Mouse (Mus musculus) liver, embryonic 11.5 days (tissue): ENCODE measurements at regions not wholly inside any gene's neighbourhood (a gene's known extent, or its start where the extent isn't known, plus 50 kb on each side); places are given as distances from the start of the nearest gene placed in this dataset.

Experiments
- ATAC-seq: fragments of 200-750 bp; cut with Nextera tagmentation; replicated peaks from 2 replicates; pipeline ENCODE4 v1.8.0; 2017; ENCODE audit warnings: moderate number of reproducible peaks, mild to moderate bottlenecking, moderate TSS enrichment, moderate library complexity; ENCODE audit not compliant: low FRiP score
- DNase-seq: peaks from one replicate; pipeline ENCODE4 v3.0.0-alpha.2; 2017; ENCODE audit warnings: low spot score
- H3K27ac ChIP-seq: fragments of 300-500 bp; sonication (generic); 2 replicates; pipeline ENCODE4 v1.5.1; 2014; ENCODE audit warnings: mild to moderate bottlenecking, low read depth, low read length, control low read depth
- H3K27me3 ChIP-seq: fragments of 300-500 bp; sonication (generic); replicated peaks from 2 replicates; pipeline ENCODE4 v1.6.1; 2014; ENCODE audit warnings: low read length, mixed read lengths; ENCODE audit not compliant: control insufficient read depth, insufficient read depth
- H3K36me3 ChIP-seq: fragments of 300-500 bp; sonication (generic); 2 replicates; pipeline ENCODE4 v1.6.1; 2014; ENCODE audit warnings: mild to moderate bottlenecking, low read length, moderate library complexity, mixed read lengths; ENCODE audit not compliant: control insufficient read depth, insufficient read depth
- H3K4me1 ChIP-seq: fragments of 300-500 bp; sonication (generic); replicated peaks from 2 replicates; pipeline ENCODE4 v1.6.1; 2014; ENCODE audit warnings: low read length, mixed read lengths; ENCODE audit not compliant: control insufficient read depth, insufficient read depth
- H3K4me2 ChIP-seq: fragments of 300-500 bp; sonication (generic); 2 replicates; pipeline ENCODE4 v1.6.1; 2014; ENCODE audit warnings: mild to moderate bottlenecking, control low read depth, moderate library complexity
- H3K4me3 ChIP-seq: fragments of 300-500 bp; sonication (generic); 2 replicates; pipeline ENCODE4 v1.5.1; 2014; ENCODE audit warnings: low read depth, low read length, control low read depth
- H3K9ac ChIP-seq: fragments of 300-500 bp; sonication (generic); 2 replicates; pipeline ENCODE4 v1.6.1; 2014; ENCODE audit warnings: low read depth, low read length, control low read depth
- H3K9me3 ChIP-seq: fragments of 300-500 bp; sonication (generic); 2 replicates; pipeline ENCODE4 v1.6.1; 2016; ENCODE audit warnings: low read length, inconsistent platforms, mixed read lengths; ENCODE audit not compliant: control insufficient read depth
- WGBS: fragments of 180-500 bp; shearing (Covaris S2); extraction: QIAGEN DNeasy Blood & Tissue Kit; methylation state at CpG from one replicate; pipeline ENCODE4 v1.1.7; 2014; 5-methylcytosine and 5-hydroxymethylcytosine counted together

GRCm38 (mm10) chr1:113550172-113550571, 1685.5 kb upstream of the Dsel start:
- ATAC-seq, result no peak
- Histone ChIP-seq H3K9ac (no peak overlapping the region), H3K36me3 (no peaks in the 10 kb centered on the region), H3K27me3 (no peaks in the 10 kb centered on the region), H3K4me1 (no peaks in the 10 kb centered on the region), H3K4me2 (no peak overlapping the region), H3K9me3 (no peaks in the 10 kb centered on the region), H3K4me3 (no peak overlapping the region), H3K27ac (no peak overlapping the region)
- no peak for DNase-seq
- WGBS, result 59% methylated on average over 1 of the region's 1 CpGs

DNA sequence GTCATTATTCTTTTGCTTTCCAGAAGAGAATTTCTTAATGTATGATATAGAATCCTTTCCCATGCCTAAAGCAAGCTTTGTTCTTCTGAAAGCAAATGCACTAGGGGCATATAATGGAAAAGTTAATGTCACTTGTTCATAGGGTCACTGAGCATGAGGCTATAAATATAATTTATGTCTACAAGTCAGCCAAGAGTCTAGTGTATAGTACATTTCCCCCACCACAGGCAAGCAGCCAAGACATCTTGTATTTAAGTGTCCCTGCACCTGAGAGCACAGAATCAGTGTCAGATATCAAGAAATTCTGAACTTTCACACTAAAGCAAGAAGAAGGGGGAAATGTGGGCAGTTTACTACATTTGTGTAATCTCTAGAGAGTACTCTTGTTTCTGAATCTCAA, 1675.3 kb upstream of the Dsel start:
- H3K27ac ChIP-seq, result no peak overlapping the region
- ATAC-seq (no peak), DNase-seq (no peak)
- H3K9me3 ChIP-seq, result no peaks in the 10 kb centered on the region
- H3K9ac ChIP-seq, result no peak overlapping the region
- H3K4me1 ChIP-seq, result no peaks in the 10 kb centered on the region
- no peaks in the 10 kb centered on the region for H3K27me3 ChIP-seq
- H3K4me3 ChIP-seq, result no peak overlapping the region
- no peaks in the 10 kb centered on the region for H3K36me3 ChIP-seq
- H3K4me2 ChIP-seq, result no peak overlapping the region

- Histone ChIP-seq H3K36me3 (no peaks in the 10 kb centered on the region), H3K4me2 (no peak overlapping the region), H3K4me1 (no peaks in the 10 kb centered on the region), H3K27me3 (no peaks in the 10 kb centered on the region), H3K9me3 (no peaks in the 10 kb centered on the region), H3K9ac (no peak overlapping the region), H3K27ac (no peak overlapping the region), H3K4me3 (no peak overlapping the region)
- DNase-seq, result no peak
- no peak for ATAC-seq
- 83% methylated on average over 3 of the region's 3 CpGs for WGBS
Observed at GRCm38 (mm10) chr1:113530553-113530952, 1665.8 kb upstream of the Dsel start.

GRCm38 (mm10) chr1:113495987-113496386, 1631.3 kb upstream of the Dsel start:
- Histone ChIP-seq H3K4me1 (no peaks in the 10 kb centered on the region), H3K9me3 (no peaks in the 10 kb centered on the region), H3K9ac (no peak overlapping the region), H3K4me2 (no peak overlapping the region), H3K27me3 (no peaks in the 10 kb centered on the region), H3K36me3 (no peaks in the 10 kb centered on the region), H3K4me3 (no peak overlapping the region), H3K27ac (no peak overlapping the region)
- WGBS, result 50% methylated on average over 2 of the region's 2 CpGs
- DNase-seq (no peak), ATAC-seq (no peak)

- 75% methylated on average over 5 of the region's 5 CpGs for WGBS
Observed at GRCm38 (mm10) chr1:113490243-113491003, 1625.7 kb upstream of the Dsel start.

DNA sequence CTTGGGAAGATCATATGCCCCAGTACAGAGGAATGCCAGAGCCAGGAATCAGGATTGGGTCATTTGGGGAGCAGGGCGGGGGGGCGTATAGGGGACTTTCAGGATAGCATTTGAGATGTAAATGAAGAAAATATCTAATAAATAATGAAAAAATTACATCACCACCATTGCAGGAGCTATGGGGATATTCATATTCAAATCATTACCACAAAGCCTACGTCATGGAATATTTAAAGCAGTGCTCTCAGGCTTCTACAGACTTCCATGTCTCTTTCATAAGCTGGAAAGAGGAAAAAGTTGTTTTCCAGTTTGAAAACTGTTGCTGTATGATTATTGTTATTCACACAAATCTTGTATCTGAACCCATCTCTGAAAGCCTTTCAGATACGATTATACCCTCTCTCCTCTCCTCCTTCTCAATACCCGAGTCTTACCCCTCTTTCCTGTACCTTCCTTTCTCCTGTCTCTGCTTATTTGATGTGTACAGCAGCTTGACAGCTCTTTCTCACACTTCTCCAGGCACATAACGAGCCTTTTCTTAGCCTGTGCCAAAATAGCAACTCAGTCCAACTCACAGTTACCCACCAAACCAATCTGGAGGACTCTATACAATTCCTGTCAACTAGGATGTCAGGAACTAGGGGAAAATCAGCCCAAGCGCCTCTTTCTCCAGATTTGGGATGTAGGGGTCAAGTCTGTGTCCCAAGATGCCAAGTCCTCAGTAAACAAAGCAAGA, 1592.0 kb upstream of the Dsel start:
- Histone ChIP-seq H3K9me3 (no peaks in the 10 kb centered on the region), H3K36me3 (no peaks in the 10 kb centered on the region), H3K4me2 (no peak overlapping the region), H3K27me3 (no peaks in the 10 kb centered on the region), H3K27ac (no peak overlapping the region), H3K4me1 (no peaks in the 10 kb centered on the region), H3K9ac (no peak overlapping the region), H3K4me3 (no peak overlapping the region)
- DNase-seq (no peak), ATAC-seq (no peak)
- WGBS, result 67% methylated on average over 7 of the region's 7 CpGs

More at GRCm38 (mm10) chr1:113490243-113491003, 1625.7 kb upstream of the Dsel start:
- Histone ChIP-seq H3K4me3 (no peak overlapping the region), H3K4me2 (no peak overlapping the region), H3K4me1 (no peaks in the 10 kb centered on the region), H3K27me3 (no peaks in the 10 kb centered on the region), H3K36me3 (no peaks in the 10 kb centered on the region), H3K27ac (no peak overlapping the region), H3K9me3 (no peaks in the 10 kb centered on the region), H3K9ac (no peak overlapping the region)
- no peak for DNase-seq
- ATAC-seq, result no peak

DNA sequence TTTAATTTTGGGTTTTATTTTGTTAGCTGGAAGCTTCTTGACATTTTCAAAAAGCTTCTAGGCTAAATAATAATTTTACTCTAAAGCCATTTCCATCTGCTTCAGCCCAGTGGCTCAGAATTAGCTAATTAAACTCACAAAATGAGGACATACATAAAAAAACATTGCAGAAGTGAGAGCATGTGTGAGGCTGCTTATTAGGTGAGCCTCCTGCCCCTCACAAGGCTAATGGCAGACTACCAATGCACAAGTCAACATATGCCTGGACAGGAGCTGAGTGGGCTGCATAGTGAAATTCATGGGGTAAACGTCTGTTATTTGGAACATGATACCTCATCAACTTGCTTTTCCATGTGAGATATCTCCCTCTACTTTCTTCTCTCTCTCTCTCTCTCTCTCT, 1569.0 kb upstream of the Dsel start:
- no peaks in the 10 kb centered on the region for H3K27me3 ChIP-seq
- 60% methylated on average over 1 of the region's 1 CpGs for WGBS
- H3K9me3 ChIP-seq, result no peaks in the 10 kb centered on the region
- no peaks in the 10 kb centered on the region for H3K4me1 ChIP-seq
- no peaks in the 10 kb centered on the region for H3K36me3 ChIP-seq
- H3K4me3 ChIP-seq, result no peak overlapping the region
- no peak overlapping the region for H3K4me2 ChIP-seq
- ATAC-seq, result no peak
- no peak for DNase-seq
- H3K27ac ChIP-seq, result no peak overlapping the region
- H3K9ac ChIP-seq, result no peak overlapping the region

DNA sequence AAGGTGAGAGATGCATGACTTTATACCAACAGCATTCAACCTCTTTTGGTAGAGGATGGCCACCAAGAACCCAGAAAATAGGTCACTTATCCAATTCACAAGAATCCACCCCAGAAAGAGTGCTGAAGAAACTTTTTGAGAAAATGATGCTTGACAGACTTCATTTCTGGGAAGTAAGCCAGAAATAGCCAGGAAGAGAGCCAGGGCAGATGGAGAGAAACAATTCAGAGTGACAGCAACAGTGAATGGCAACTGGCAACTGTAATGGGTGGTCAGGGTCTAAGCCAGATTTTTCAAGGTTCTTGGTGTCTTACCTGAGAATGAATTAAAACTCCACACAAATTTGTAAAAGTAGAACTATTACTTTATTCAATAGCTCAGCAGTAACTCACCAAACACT, 1566.5 kb upstream of the Dsel start:
- ATAC-seq, result no peak
- Histone ChIP-seq H3K4me2 (no peak overlapping the region), H3K9ac (no peak overlapping the region), H3K27me3 (no peaks in the 10 kb centered on the region), H3K36me3 (no peaks in the 10 kb centered on the region), H3K9me3 (no peaks in the 10 kb centered on the region), H3K4me1 (no peaks in the 10 kb centered on the region), H3K27ac (no peak overlapping the region), H3K4me3 (no peak overlapping the region)
- DNase-seq, result no peak

DNA sequence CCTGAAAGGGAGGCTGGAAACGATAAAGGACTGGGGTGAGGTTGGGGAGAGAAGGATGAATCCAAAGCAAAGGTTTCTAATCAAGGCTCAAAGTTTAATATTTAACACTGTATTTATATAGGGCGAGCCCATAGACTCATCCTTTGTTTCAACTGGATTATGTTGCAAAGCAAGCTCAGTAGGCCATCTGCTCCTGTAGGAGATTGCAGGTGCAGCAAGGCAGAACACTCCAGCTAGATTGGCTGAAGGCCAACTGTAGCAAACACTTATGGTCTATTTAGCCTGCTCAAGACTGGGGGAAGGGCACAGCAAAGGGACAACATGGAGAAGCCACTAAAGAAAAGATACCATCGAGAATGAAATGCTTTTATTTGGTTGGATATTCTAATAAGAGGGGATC, 1548.1 kb upstream of the Dsel start:
- Histone ChIP-seq H3K4me1 (no peaks in the 10 kb centered on the region), H3K9me3 (no peaks in the 10 kb centered on the region), H3K4me2 (no peak overlapping the region), H3K27ac (no peak overlapping the region), H3K36me3 (no peaks in the 10 kb centered on the region), H3K27me3 (no peaks in the 10 kb centered on the region), H3K9ac (no peak overlapping the region), H3K4me3 (no peak overlapping the region)
- DNase-seq (no peak), ATAC-seq (no peak)
- 69% methylated on average over 3 of the region's 3 CpGs for WGBS
